Mouse (Mus musculus): ENCODE measurements at regions not wholly inside any gene's neighbourhood (a gene's known extent, or its start where the extent isn't known, plus 50 kb on each side); places are given as distances from the start of the nearest gene placed in this dataset.

DNA sequence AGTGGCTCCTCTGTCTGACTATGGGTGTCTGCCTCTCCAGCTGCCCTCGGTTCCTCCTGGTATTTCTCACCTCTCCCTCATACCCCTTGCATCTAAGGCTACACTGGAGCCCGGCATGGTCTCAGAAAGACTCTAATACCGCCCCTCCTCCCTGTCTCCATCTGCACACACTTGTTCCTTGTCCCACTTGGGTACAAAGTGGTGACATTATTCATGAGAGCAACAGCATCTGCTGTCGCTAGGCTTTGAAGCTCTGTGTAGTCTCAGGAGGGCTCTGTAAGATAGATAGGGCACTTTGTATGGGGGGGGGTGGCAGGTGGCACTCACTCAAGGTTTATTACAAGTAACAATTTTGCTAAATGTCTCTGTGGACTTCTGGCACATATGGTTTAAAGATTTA lies 229.7 kb downstream of the Opa1 start:
- WGBS, result 68% methylated on average over 4 of the region's 4 CpGs
- no peak for ATAC-seq (ENCODE audit: insufficient number of reproducible peaks, insufficient read depth, low FRiP score, low read depth)
- H3K27me3 ChIP-seq (ENCODE audit: control insufficient read depth, insufficient read depth, low read length), result no peaks in the 10 kb centered on the region
- no peak overlapping the region for H3K4me2 ChIP-seq (replicated peaks; ENCODE audit: low read depth, low read length)
- no peaks in the 10 kb centered on the region for H3K9me3 ChIP-seq (ENCODE audit: control insufficient read depth, low read depth, low read length)
- H3K27ac ChIP-seq (ENCODE audit: low read length), result no peak overlapping the region
- no peak overlapping the region for H3K9ac ChIP-seq (replicated peaks; ENCODE audit: low read depth, low read length)
- no peak overlapping the region for H3K4me3 ChIP-seq (ENCODE audit: low read depth, low read length)
- peaks cover 21% of the 10 kb centered on the region for H3K4me1 ChIP-seq (ENCODE audit: control insufficient read depth, insufficient read depth, low read length)
- no peaks in the 10 kb centered on the region for H3K36me3 ChIP-seq (ENCODE audit: control insufficient read depth, insufficient read depth, low read length)

DNA sequence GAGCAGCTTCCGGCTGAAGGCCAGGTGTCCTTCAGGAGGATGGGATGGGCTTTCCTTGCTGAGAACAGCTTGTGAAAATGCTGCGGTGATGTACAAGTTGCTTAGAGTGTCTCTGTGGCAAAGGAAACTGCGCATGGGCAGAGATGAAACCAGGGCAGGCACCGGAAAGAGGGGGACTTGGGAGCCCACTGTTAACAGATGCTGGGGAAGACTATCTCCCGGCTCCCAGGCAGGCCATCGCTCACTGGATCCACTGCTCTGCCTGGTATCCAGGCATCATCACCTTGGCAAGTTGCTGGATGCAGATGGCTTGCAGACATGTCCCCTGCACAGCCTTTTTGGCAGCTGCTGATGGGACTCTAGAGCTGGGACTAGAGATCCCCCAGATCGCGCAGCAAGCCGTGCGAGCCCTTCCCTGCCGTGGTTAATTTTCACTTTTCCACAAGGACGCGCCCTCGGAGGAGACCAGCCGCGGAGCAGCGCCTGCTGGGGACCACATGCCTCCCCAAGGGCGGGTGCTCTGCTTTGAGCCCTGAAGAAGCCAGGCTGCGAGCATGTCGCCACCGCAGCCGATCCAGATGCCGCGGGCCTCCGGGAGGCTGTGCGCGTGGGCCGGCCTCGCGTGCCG lies 234.4 kb downstream of the Opa1 start:
- Histone ChIP-seq H3K4me3 (ENCODE audit: low read depth, low read length) (peak overlapping the region; percentile 52), H3K27me3 (ENCODE audit: control insufficient read depth, insufficient read depth, low read length) (no peaks in the 10 kb centered on the region), H3K9ac (replicated peaks; ENCODE audit: low read depth, low read length) (peak overlapping the region; percentile 93), H3K4me2 (replicated peaks; ENCODE audit: low read depth, low read length) (peak overlapping the region; percentile 99), H3K9me3 (ENCODE audit: control insufficient read depth, low read depth, low read length) (no peaks in the 10 kb centered on the region), H3K36me3 (ENCODE audit: control insufficient read depth, insufficient read depth, low read length) (no peaks in the 10 kb centered on the region), H3K4me1 (ENCODE audit: control insufficient read depth, insufficient read depth, low read length) (peaks cover 34% of the 10 kb centered on the region), H3K27ac (ENCODE audit: low read length) (peak overlapping the region; percentile 93)
- ATAC-seq (ENCODE audit: insufficient number of reproducible peaks, insufficient read depth, low FRiP score, low read depth), result peak; percentile 57
- 2% methylated on average over 31 of the region's 31 CpGs for WGBS

DNA sequence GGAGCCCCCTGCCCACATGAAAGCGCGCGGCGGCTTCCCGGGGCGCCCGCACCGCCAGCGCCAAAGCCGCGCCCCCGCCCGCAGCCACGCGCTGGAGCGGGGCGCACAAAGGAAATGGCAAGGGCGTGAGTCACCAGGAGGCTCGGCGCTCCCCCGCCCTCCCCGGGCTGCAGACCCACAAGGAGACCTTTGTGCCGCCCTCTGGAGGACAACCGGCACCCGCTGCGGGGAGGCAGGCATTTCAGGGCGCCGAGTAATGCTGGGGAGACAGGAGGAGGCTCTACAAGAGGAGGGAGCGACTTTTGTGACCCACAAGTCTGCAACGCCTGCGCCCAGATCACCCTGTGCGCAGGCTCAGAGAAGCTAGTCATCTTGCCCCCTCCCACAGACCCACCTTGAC lies 234.9 kb downstream of the Opa1 start:
- Histone ChIP-seq H3K27me3 (ENCODE audit: control insufficient read depth, insufficient read depth, low read length) (no peaks in the 10 kb centered on the region), H3K4me3 (ENCODE audit: low read depth, low read length) (peak overlapping the region; percentile 52), H3K9me3 (ENCODE audit: control insufficient read depth, low read depth, low read length) (no peaks in the 10 kb centered on the region), H3K27ac (ENCODE audit: low read length) (peak overlapping the region; percentile 93), H3K4me2 (replicated peaks; ENCODE audit: low read depth, low read length) (peak overlapping the region; percentile 99), H3K9ac (replicated peaks; ENCODE audit: low read depth, low read length) (peak overlapping the region; percentile 93), H3K4me1 (ENCODE audit: control insufficient read depth, insufficient read depth, low read length) (peaks cover 39% of the 10 kb centered on the region), H3K36me3 (ENCODE audit: control insufficient read depth, insufficient read depth, low read length) (no peaks in the 10 kb centered on the region)
- peak; percentile 86 for ATAC-seq (ENCODE audit: insufficient number of reproducible peaks, insufficient read depth, low FRiP score, low read depth)
- under 1% methylated on average over 31 of the region's 32 CpGs for WGBS

DNA sequence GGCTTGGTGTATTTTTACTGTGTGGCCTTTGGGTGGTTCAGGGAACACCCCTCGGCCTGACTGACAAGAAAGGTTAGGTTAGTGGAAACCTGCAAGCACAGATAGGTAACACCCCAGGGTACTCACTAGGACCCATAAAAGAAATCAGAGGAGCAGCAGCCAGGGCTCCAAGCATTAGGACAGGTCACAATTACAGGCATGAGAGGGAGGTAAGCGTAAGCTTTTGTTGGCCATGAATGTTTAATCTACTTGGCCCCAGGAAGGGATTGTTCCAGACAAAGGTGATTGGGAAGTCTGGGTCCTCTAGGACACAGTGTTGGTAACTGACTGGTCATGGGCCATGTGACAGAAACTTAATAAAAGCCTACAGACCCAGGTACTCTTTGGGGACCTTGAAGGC lies 235.5 kb downstream of the Opa1 start:
- no peak overlapping the region for H3K4me3 ChIP-seq (ENCODE audit: low read depth, low read length)
- no peaks in the 10 kb centered on the region for H3K36me3 ChIP-seq (ENCODE audit: control insufficient read depth, insufficient read depth, low read length)
- no peak for ATAC-seq (ENCODE audit: insufficient number of reproducible peaks, insufficient read depth, low FRiP score, low read depth)
- H3K27me3 ChIP-seq (ENCODE audit: control insufficient read depth, insufficient read depth, low read length), result no peaks in the 10 kb centered on the region
- H3K9me3 ChIP-seq (ENCODE audit: control insufficient read depth, low read depth, low read length), result no peaks in the 10 kb centered on the region
- WGBS, result 71% methylated on average over 2 of the region's 2 CpGs
- peak overlapping the region; percentile 93; the same call in 1 of the 2 replicates for H3K9ac ChIP-seq (replicated peaks; ENCODE audit: low read depth, low read length)
- H3K27ac ChIP-seq (ENCODE audit: low read length), result peak overlapping the region; percentile 93
- peaks cover 37% of the 10 kb centered on the region for H3K4me1 ChIP-seq (ENCODE audit: control insufficient read depth, insufficient read depth, low read length)
- peak overlapping the region; percentile 99; the same call in 1 of the 2 replicates for H3K4me2 ChIP-seq (replicated peaks; ENCODE audit: low read depth, low read length)

DNA sequence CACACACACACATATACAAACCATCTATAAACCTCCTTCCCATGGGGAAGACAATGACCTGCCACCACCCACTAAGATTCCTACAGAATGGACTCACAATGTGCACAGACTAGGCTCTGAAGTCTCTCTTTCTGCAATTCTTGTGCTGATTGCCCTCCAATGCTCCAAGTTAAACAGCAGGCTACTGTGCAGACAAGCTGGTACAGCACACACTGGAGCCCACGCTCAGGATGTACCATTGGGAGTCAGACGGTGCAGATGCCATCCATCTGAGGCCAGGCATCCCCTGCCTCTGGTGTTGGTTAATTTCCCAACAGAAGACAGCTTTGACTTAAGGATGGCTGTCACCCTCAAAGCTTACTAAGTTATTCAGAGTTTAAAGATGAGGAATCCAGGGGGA lies 236.1 kb downstream of the Opa1 start:
- Histone ChIP-seq H3K9me3 (ENCODE audit: control insufficient read depth, low read depth, low read length) (no peaks in the 10 kb centered on the region), H3K27me3 (ENCODE audit: control insufficient read depth, insufficient read depth, low read length) (no peaks in the 10 kb centered on the region), H3K9ac (replicated peaks; ENCODE audit: low read depth, low read length) (no peak overlapping the region), H3K4me3 (ENCODE audit: low read depth, low read length) (no peak overlapping the region), H3K4me2 (replicated peaks; ENCODE audit: low read depth, low read length) (no peak overlapping the region), H3K36me3 (ENCODE audit: control insufficient read depth, insufficient read depth, low read length) (no peaks in the 10 kb centered on the region), H3K4me1 (ENCODE audit: control insufficient read depth, insufficient read depth, low read length) (peaks cover 36% of the 10 kb centered on the region), H3K27ac (ENCODE audit: low read length) (peak overlapping the region; percentile 34; the same call in 1 of the 2 replicates)
- no peak for ATAC-seq (ENCODE audit: insufficient number of reproducible peaks, insufficient read depth, low FRiP score, low read depth)
- WGBS, result 65% methylated on average over 2 of the region's 2 CpGs

- H3K4me1 ChIP-seq (ENCODE audit: control insufficient read depth, insufficient read depth, low read length), result peaks cover 36% of the 10 kb centered on the region
- H3K9me3 ChIP-seq (ENCODE audit: control insufficient read depth, low read depth, low read length), result no peaks in the 10 kb centered on the region
These were observed 236.7 kb downstream of the Opa1 start for GRCm38 (mm10) chr16:29815632-29816337.

GRCm38 (mm10) chr16:29816681-29817369 lies 237.7 kb downstream of the Opa1 start:
- Histone ChIP-seq H3K4me2 (replicated peaks; ENCODE audit: low read depth, low read length) (no peak overlapping the region), H3K36me3 (ENCODE audit: control insufficient read depth, insufficient read depth, low read length) (no peaks in the 10 kb centered on the region), H3K27ac (ENCODE audit: low read length) (peak overlapping the region; percentile 3; the same call in 1 of the 2 replicates), H3K27me3 (ENCODE audit: control insufficient read depth, insufficient read depth, low read length) (no peaks in the 10 kb centered on the region), H3K9ac (replicated peaks; ENCODE audit: low read depth, low read length) (no peak overlapping the region), H3K9me3 (ENCODE audit: control insufficient read depth, low read depth, low read length) (no peaks in the 10 kb centered on the region), H3K4me3 (ENCODE audit: low read depth, low read length) (no peak overlapping the region), H3K4me1 (ENCODE audit: control insufficient read depth, insufficient read depth, low read length) (peaks cover 38% of the 10 kb centered on the region)
- ATAC-seq (ENCODE audit: insufficient number of reproducible peaks, insufficient read depth, low FRiP score, low read depth), result no peak
- 54% methylated on average over 10 of the region's 10 CpGs for WGBS

More at GRCm38 (mm10) chr16:29815632-29816337, 236.7 kb downstream of the Opa1 start:
- no peak overlapping the region for H3K4me2 ChIP-seq (replicated peaks; ENCODE audit: low read depth, low read length)
- no peak for ATAC-seq (ENCODE audit: insufficient number of reproducible peaks, insufficient read depth, low FRiP score, low read depth)
- WGBS, result 70% methylated on average over 10 of the region's 10 CpGs
- no peak overlapping the region for H3K4me3 ChIP-seq (ENCODE audit: low read depth, low read length)
- peak overlapping the region; percentile 34 for H3K27ac ChIP-seq (ENCODE audit: low read length)
- no peak overlapping the region for H3K9ac ChIP-seq (replicated peaks; ENCODE audit: low read depth, low read length)
- no peaks in the 10 kb centered on the region for H3K36me3 ChIP-seq (ENCODE audit: control insufficient read depth, insufficient read depth, low read length)
- no peaks in the 10 kb centered on the region for H3K27me3 ChIP-seq (ENCODE audit: control insufficient read depth, insufficient read depth, low read length)

DNA sequence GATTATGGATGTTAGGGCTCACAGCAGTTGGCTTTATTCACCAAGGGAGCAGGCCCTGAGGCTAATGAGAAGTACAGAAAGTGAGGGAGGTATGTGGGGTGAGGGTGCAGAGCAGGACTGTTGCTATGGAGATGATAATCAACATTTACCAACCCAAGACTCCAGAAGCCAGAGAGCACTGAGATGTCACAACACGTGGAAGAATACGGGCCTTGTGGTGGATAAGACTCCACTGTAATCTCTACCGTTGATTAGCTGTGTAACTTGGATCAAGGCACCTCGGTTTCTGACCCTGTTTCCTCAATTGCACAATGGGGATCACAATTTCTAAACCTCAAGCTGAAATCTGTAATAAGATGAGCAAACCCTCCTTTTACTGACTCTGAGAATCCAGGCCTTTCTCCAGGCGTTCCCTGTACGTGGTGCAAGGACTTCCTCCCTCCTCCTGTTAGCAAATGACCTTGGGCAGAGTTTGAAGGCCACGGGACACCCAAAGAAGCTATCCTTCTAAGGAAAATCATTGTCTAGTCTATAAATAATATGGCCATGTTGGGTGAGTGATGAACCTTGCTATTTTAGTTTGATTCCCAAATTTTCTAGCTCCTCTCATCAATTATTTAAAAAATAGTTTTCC lies 239.8 kb downstream of the Opa1 start:
- Histone ChIP-seq H3K9me3 (ENCODE audit: control insufficient read depth, low read depth, low read length) (no peaks in the 10 kb centered on the region), H3K27ac (ENCODE audit: low read length) (no peak overlapping the region)
- no peak for ATAC-seq (ENCODE audit: insufficient number of reproducible peaks, insufficient read depth, low FRiP score, low read depth)

More for the DNA sequence above, 239.8 kb downstream of the Opa1 start:
- 59% methylated on average over 7 of the region's 7 CpGs for WGBS
- H3K4me2 ChIP-seq (replicated peaks; ENCODE audit: low read depth, low read length), result no peak overlapping the region
- H3K9ac ChIP-seq (replicated peaks; ENCODE audit: low read depth, low read length), result no peak overlapping the region
- peaks cover 39% of the 10 kb centered on the region for H3K4me1 ChIP-seq (ENCODE audit: control insufficient read depth, insufficient read depth, low read length)
- no peaks in the 10 kb centered on the region for H3K36me3 ChIP-seq (ENCODE audit: control insufficient read depth, insufficient read depth, low read length)
- H3K4me3 ChIP-seq (ENCODE audit: low read depth, low read length), result no peak overlapping the region
- no peaks in the 10 kb centered on the region for H3K27me3 ChIP-seq (ENCODE audit: control insufficient read depth, insufficient read depth, low read length)

Measured in stomach, embryonic 14.5 days (tissue).